Mouse (Mus musculus) embryonic facial prominence, embryonic 10.5 days (tissue): Measurements from ENCODE around the gene Kxd1. TPM values are rescaled to one million over a fixed set of nuclear protein-coding genes. Genes with fewer than 3 reads are reported as not detected.

Source experiments
- DNase-seq: peaks from one replicate; pipeline ENCODE4 v3.0.0-alpha.2; 2017; ENCODE audit warnings: low spot score
- H3K27ac ChIP-seq: fragments of 300-500 bp; sonication (generic); replicated peaks from 2 replicates; pipeline ENCODE4 v1.5.1; 2016; ENCODE audit warnings: mild to moderate bottlenecking
- H3K27me3 ChIP-seq: fragments of 300-500 bp; sonication (generic); replicated peaks from 2 replicates; pipeline ENCODE4 v1.6.1; 2016; ENCODE audit warnings: low read depth, mild to moderate bottlenecking; ENCODE audit not compliant: poor library complexity, severe bottlenecking
- H3K36me3 ChIP-seq: fragments of 300-500 bp; sonication (generic); replicated peaks from 2 replicates; pipeline ENCODE4 v1.6.1; 2016; ENCODE audit warnings: mild to moderate bottlenecking, moderate library complexity
- H3K4me1 ChIP-seq: fragments of 300-500 bp; sonication (generic); 2 replicates; pipeline ENCODE4 v1.6.1; 2016
- H3K4me3 ChIP-seq: fragments of 300-500 bp; sonication (generic); 2 replicates; pipeline ENCODE4 v1.5.1; 2016; ENCODE audit warnings: mild to moderate bottlenecking, moderate library complexity
- H3K9me3 ChIP-seq: fragments of 300-500 bp; sonication (generic); 2 replicates; pipeline ENCODE4 v1.6.1; 2016; ENCODE audit warnings: mild to moderate bottlenecking
- WGBS: fragments of 180-500 bp; shearing (Covaris S2); methylation state at CpG from one replicate; pipeline ENCODE4 v1.1.7; 2016; 5-methylcytosine and 5-hydroxymethylcytosine counted together
- polyA plus RNA-seq: library from polyadenylated mRNA; unstranded; fragments of >200 nt; fragmentation: Nextera tagmentation; extraction: Ambion mirVana; gene quantifications from 2 replicates; pipeline ENCODE4 v1.2.1, GENCODE M21; 2016

Kxd1 gene
- polyA plus RNA-seq, 1 experiment from 2014 or later = 51.0 TPM

- Histone ChIP-seq H3K4me3 (no peak overlapping the region), H3K4me1 (peaks cover 53% of the 10 kb centered on the region), H3K9me3 (no peaks in the 10 kb centered on the region), H3K27me3 (no peaks in the 10 kb centered on the region), H3K36me3 (peaks cover 34% of the 10 kb centered on the region), H3K27ac (peak overlapping the region; percentile 21; the same call in 1 of the 2 replicates)
- 90% methylated on average over 4 of the region's 4 CpGs for WGBS
- DNase-seq = no peak
Observed at GRCm38 (mm10) chr8:70466305-70466704, 61.5 kb downstream of the Kxd1 start.

GRCm38 (mm10) chr8:70465701-70466100 lies 62.1 kb downstream of the Kxd1 start:
- WGBS = over 99% methylated on average over 4 of the region's 4 CpGs
- H3K4me1 ChIP-seq = peaks cover 53% of the 10 kb centered on the region

GRCm38 (mm10) chr8:70464162-70464561 lies 63.6 kb downstream of the Kxd1 start:
- H3K36me3 ChIP-seq = peaks cover 34% of the 10 kb centered on the region
- H3K4me1 ChIP-seq = peaks cover 44% of the 10 kb centered on the region
- no peak overlapping the region for H3K27ac ChIP-seq
- DNase-seq = no peak
- H3K27me3 ChIP-seq = no peaks in the 10 kb centered on the region
- 85% methylated on average over 6 of the region's 6 CpGs for WGBS
- H3K9me3 ChIP-seq = no peaks in the 10 kb centered on the region
- no peak overlapping the region for H3K4me3 ChIP-seq

More at GRCm38 (mm10) chr8:70465701-70466100, 62.1 kb downstream of the Kxd1 start:
- no peaks in the 10 kb centered on the region for H3K9me3 ChIP-seq
- H3K4me3 ChIP-seq = no peak overlapping the region
- DNase-seq = no peak
- peaks cover 31% of the 10 kb centered on the region for H3K36me3 ChIP-seq
- H3K27me3 ChIP-seq = no peaks in the 10 kb centered on the region
- H3K27ac ChIP-seq = no peak overlapping the region

GRCm38 (mm10) chr8:70463306-70463705 lies 64.5 kb downstream of the Kxd1 start:
- no peaks in the 10 kb centered on the region for H3K27me3 ChIP-seq
- peaks cover 42% of the 10 kb centered on the region for H3K4me1 ChIP-seq
- peaks cover 31% of the 10 kb centered on the region for H3K36me3 ChIP-seq
- 87% methylated on average over 4 of the region's 4 CpGs for WGBS
- no peak overlapping the region for H3K4me3 ChIP-seq
- no peaks in the 10 kb centered on the region for H3K9me3 ChIP-seq
- DNase-seq = no peak
- H3K27ac ChIP-seq = no peak overlapping the region

- peaks cover 34% of the 10 kb centered on the region for H3K4me1 ChIP-seq
- H3K27me3 ChIP-seq = no peaks in the 10 kb centered on the region
- 96% methylated on average over 8 of the region's 8 CpGs for WGBS
- peaks cover 31% of the 10 kb centered on the region for H3K36me3 ChIP-seq
- no peak for DNase-seq
- no peaks in the 10 kb centered on the region for H3K9me3 ChIP-seq
- H3K4me3 ChIP-seq = no peak overlapping the region
- H3K27ac ChIP-seq = no peak overlapping the region
Observed at GRCm38 (mm10) chr8:70462516-70462813, 65.3 kb downstream of the Kxd1 start.

- Histone ChIP-seq H3K27me3 (no peaks in the 10 kb centered on the region), H3K4me3 (no peak overlapping the region), H3K36me3 (peaks cover 31% of the 10 kb centered on the region), H3K27ac (no peak overlapping the region), H3K9me3 (no peaks in the 10 kb centered on the region), H3K4me1 (peaks cover 29% of the 10 kb centered on the region)
- WGBS = 89% methylated on average over 16 of the region's 16 CpGs
- DNase-seq = no peak
Observed at GRCm38 (mm10) chr8:70461765-70462515, 65.8 kb downstream of the Kxd1 start.

DNA sequence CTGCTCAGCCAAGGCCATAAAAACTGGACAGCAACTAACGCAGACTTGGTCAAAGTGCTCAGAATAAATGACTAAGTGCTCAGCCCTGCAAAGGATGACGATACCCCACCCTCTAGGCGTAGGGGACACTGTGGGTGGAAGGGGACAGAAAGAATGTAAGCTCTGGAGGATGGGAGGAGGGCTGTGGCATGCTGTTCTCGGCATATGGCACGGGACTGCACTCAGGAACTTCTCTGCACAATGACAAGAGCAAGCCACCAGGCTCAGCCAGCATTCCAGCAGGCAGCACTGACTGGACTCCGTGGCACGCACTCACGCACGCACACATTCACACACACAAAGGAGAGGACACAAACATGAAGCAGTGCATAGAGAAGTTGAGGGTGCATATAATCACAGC lies 67.2 kb downstream of the Kxd1 start:
- peaks cover 20% of the 10 kb centered on the region for H3K36me3 ChIP-seq

DNA sequence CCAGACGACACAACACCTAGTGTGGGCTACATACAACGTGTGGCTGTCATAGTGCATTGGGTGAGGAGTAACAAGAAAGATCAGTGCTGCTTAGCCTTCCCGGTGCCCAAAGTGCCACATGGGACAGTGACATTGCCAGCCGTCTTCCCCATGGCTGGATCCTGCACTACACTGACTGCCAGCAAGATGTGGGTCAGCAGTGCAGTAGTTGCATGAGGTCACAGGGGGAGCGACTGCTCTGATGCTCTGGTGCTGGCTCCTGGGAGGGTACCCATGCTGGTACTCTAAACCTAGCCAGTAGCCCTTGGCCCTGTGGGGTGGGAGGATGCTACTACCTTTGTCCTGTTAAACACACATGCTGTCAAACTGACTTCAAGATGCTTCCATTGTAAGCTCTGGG lies 67.6 kb downstream of the Kxd1 start:
- H3K4me3 ChIP-seq = no peak overlapping the region
- DNase-seq = no peak
- peaks cover 16% of the 10 kb centered on the region for H3K36me3 ChIP-seq
- WGBS = 94% methylated on average over 5 of the region's 5 CpGs
- peaks cover 24% of the 10 kb centered on the region for H3K4me1 ChIP-seq
- H3K27me3 ChIP-seq = no peaks in the 10 kb centered on the region
- no peak overlapping the region for H3K27ac ChIP-seq
- no peaks in the 10 kb centered on the region for H3K9me3 ChIP-seq

More for the DNA sequence above, 67.2 kb downstream of the Kxd1 start:
- WGBS = 85% methylated on average over 9 of the region's 9 CpGs
- Histone ChIP-seq H3K4me1 (peaks cover 24% of the 10 kb centered on the region), H3K27me3 (no peaks in the 10 kb centered on the region), H3K9me3 (no peaks in the 10 kb centered on the region), H3K4me3 (no peak overlapping the region), H3K27ac (no peak overlapping the region)
- DNase-seq = no peak

GRCm38 (mm10) chr8:70459636-70460035 lies 68.1 kb downstream of the Kxd1 start:
- no peak for DNase-seq
- H3K36me3 ChIP-seq = peaks cover 16% of the 10 kb centered on the region
- H3K4me3 ChIP-seq = no peak overlapping the region
- no peak overlapping the region for H3K27ac ChIP-seq
- no peaks in the 10 kb centered on the region for H3K9me3 ChIP-seq
- peaks cover 24% of the 10 kb centered on the region for H3K4me1 ChIP-seq
- 87% methylated on average over 2 of the region's 2 CpGs for WGBS
- no peaks in the 10 kb centered on the region for H3K27me3 ChIP-seq

GRCm38 (mm10) chr8:70458462-70458861 lies 69.3 kb downstream of the Kxd1 start:
- DNase-seq = no peak
- WGBS = 86% methylated on average over 3 of the region's 3 CpGs

More at GRCm38 (mm10) chr8:70458462-70458861, 69.3 kb downstream of the Kxd1 start:
- H3K9me3 ChIP-seq = no peaks in the 10 kb centered on the region
- no peak overlapping the region for H3K4me3 ChIP-seq
- H3K4me1 ChIP-seq = peaks cover 16% of the 10 kb centered on the region
- H3K27ac ChIP-seq = no peak overlapping the region
- H3K36me3 ChIP-seq = peaks cover 13% of the 10 kb centered on the region
- H3K27me3 ChIP-seq = peaks cover 9% of the 10 kb centered on the region

Other genes with a start within 250 kb of the Kxd1 start
- gene Homer3, start 245.1 kb downstream of the Kxd1 start, polyA plus RNA-seq = 121 and 130 TPM in 2 replicates
- 51.0 and 58.1 TPM in 2 replicates for gene Ddx49, start 225.5 kb downstream of the Kxd1 start, polyA plus RNA-seq
- 293 and 297 TPM in 2 replicates for gene Cope, start 225.4 kb downstream of the Kxd1 start, polyA plus RNA-seq
- 2.3 and 4.1 TPM in 2 replicates for gene Cers1, start 212.2 kb downstream of the Kxd1 start, polyA plus RNA-seq
- gene Gdf1, start 198.1 kb downstream of the Kxd1 start, polyA plus RNA-seq = 5.6 and 5.7 TPM in 2 replicates
- 21.9 and 22.1 TPM in 2 replicates for gene Upf1, start 174.7 kb downstream of the Kxd1 start, polyA plus RNA-seq
- 0.19 and 0.37 TPM in 2 replicates for gene Comp, start 154.4 kb downstream of the Kxd1 start, polyA plus RNA-seq
- 17.3 and 20.6 TPM in 2 replicates for gene Crtc1, start 88.4 kb downstream of the Kxd1 start, polyA plus RNA-seq
- 22.4 and 24.1 TPM in 2 replicates for gene Klhl26, start 51.0 kb downstream of the Kxd1 start, polyA plus RNA-seq
- gene Tmem59l, start 40.6 kb downstream of the Kxd1 start, polyA plus RNA-seq = 28.3 and 29.4 TPM in 2 replicates
- 103 and 116 TPM in 2 replicates for gene Crlf1, start 34.8 kb downstream of the Kxd1 start, polyA plus RNA-seq
- 118 and 138 TPM in 2 replicates for gene Rex1bd, start 21.2 kb downstream of the Kxd1 start, polyA plus RNA-seq
- gene Uba52, start 17.2 kb downstream of the Kxd1 start, polyA plus RNA-seq = 908 and 951 TPM in 2 replicates
- gene Fkbp8, start 232 bp downstream of the Kxd1 start, polyA plus RNA-seq = 278 and 285 TPM in 2 replicates
- gene Ell, start 11.5 kb upstream of the Kxd1 start, polyA plus RNA-seq = 20.8 and 21.1 TPM in 2 replicates
- 184 and 187 TPM in 2 replicates for gene Isyna1, start 66.4 kb upstream of the Kxd1 start, polyA plus RNA-seq
- gene Ssbp4, start 80.9 kb upstream of the Kxd1 start, polyA plus RNA-seq = 105 and 109 TPM in 2 replicates
- gene Lrrc25, start 88.2 kb upstream of the Kxd1 start, polyA plus RNA-seq = 0.77 and 0.79 TPM in 2 replicates
- gene Gdf15, start 104.5 kb upstream of the Kxd1 start, polyA plus RNA-seq = 0.14 TPM in 1 of 2 replicates, not detected in the other
- gene Pgpep1, start 132.4 kb upstream of the Kxd1 start, polyA plus RNA-seq = 51.8 and 52.7 TPM in 2 replicates
- gene Lsm4, start 145.3 kb upstream of the Kxd1 start, polyA plus RNA-seq = 347 and 351 TPM in 2 replicates
- gene Jund, start 171.0 kb upstream of the Kxd1 start, polyA plus RNA-seq = 58.7 and 61.7 TPM in 2 replicates
- gene Iqcn, start 175.5 kb upstream of the Kxd1 start, polyA plus RNA-seq = 0.05 TPM in 1 of 2 replicates, not detected in the other
- gene Gm3336, start 190.6 kb upstream of the Kxd1 start, polyA plus RNA-seq = not detected in 2 replicates
- gene Pde4c, start 195.8 kb upstream of the Kxd1 start, polyA plus RNA-seq = 0.20 and 0.69 TPM in 2 replicates
- 13.6 and 16.2 TPM in 2 replicates for gene Rab3a, start 226.7 kb upstream of the Kxd1 start, polyA plus RNA-seq
- gene Mpv17l2, start 233.0 kb upstream of the Kxd1 start, polyA plus RNA-seq = 28.2 and 34.5 TPM in 2 replicates
- 79.2 and 79.8 TPM in 2 replicates for gene Pik3r2, start 248.8 kb upstream of the Kxd1 start, polyA plus RNA-seq